Mouse (Mus musculus) megakaryocyte, embryonic 14.5 days (primary cell): ENCODE data around the gene Wdr5. TPM values are rescaled to one million over a fixed set of nuclear protein-coding genes. Genes with fewer than 3 reads are reported as not detected.

Experiments
- H3K27me3 ChIP-seq: replicated peaks from 2 replicates; pipeline ENCODE3; 2012; ENCODE audit warnings: inconsistent platforms
- H3K36me3 ChIP-seq: replicated peaks from 2 replicates; pipeline ENCODE3; 2012; ENCODE audit warnings: low read length, inconsistent platforms, mixed read lengths
- H3K4me1 ChIP-seq: 2 replicates; pipeline ENCODE4 v1.6.1; 2012; ENCODE audit warnings: inconsistent platforms
- H3K4me3 ChIP-seq: replicated peaks from 2 replicates; pipeline ENCODE3; 2012; ENCODE audit warnings: moderate library complexity, mild to moderate bottlenecking, inconsistent platforms
- H3K9me3 ChIP-seq: 2 replicates; pipeline ENCODE4 v1.6.1; 2012; ENCODE audit warnings: inconsistent platforms
- FLI1 ChIP-seq: IDR thresholded peaks from 2 replicates; pipeline ENCODE4 v1.6.1; 2012; ENCODE audit warnings: low read length, inconsistent platforms, mixed read lengths
- GATA1 ChIP-seq: IDR thresholded peaks from 3 replicates; pipeline ENCODE4 v1.6.1; 2012; ENCODE audit warnings: mixed read lengths, low read length, inconsistent platforms, borderline replicate concordance
- polyA plus RNA-seq: library from polyadenylated mRNA; stranded (reverse); fragments of >175 nt; gene quantifications from 2 replicates; pipeline ENCODE4 v1.2.3, GENCODE M21; 2012; ENCODE audit warnings: low replicate concordance; ENCODE audit not compliant: insufficient read depth

The Wdr5 gene
- polyA plus RNA-seq, 1 experiment = 27.6 TPM

DNA sequence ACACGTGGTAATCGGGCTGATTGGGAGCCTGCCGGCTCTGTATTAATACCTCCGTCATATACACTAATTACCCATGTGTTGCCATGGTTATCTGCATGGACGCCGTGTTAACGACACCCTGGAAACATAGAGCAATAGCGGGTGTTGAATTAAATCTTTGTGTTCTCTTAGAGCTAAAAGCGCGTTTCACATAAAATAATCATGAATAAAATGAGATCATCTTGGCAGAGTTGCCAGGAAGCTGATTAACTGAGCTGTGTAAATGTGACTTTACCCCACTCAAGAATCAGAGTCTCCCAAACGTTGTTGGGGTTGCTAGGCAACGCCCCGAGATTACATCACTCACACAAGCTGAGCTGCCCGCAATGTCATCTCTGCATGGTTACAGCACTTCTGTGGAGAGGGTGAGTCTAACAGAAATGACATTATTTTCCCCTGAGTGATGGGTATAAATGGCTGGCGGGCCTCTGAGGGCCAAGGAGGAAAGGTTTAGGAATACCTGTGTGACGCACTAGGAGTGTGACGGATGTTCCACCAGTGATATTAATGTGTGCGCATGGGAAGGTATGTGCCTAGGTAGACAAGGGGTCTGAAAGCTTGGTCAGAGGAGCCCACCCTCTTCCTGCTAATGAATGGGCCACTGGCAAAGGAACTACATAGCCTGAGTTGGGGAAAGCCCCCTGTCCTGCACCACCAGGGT, 58.1 kb downstream of the Wdr5 start:
- Histone ChIP-seq H3K4me1 (peaks cover 8% of the 10 kb centered on the region; the same call in 1 of the 2 replicates), H3K27me3 (peaks cover 50% of the 10 kb centered on the region)

DNA sequence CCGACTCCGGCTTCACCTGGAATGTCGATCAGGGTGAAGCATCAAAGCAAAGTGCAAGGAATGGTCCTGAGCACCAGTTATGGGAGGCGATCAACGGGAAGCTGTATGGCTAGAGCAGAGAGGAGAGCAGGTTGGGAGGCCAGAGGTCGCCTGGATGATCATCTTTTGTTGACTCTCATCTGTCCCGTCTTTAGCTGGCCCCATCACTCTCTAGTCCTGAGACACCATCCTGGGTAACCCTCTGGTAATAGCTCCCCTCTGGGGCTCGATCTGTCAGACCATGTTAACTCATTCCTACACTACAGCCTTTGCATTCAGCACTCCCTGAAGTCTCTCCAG, 58.6 kb downstream of the Wdr5 start:
- no peak overlapping the region for H3K4me3 ChIP-seq
- H3K36me3 ChIP-seq = no peaks in the 10 kb centered on the region
- peaks cover 13% of the 10 kb centered on the region for H3K9me3 ChIP-seq
- H3K27me3 ChIP-seq = peaks cover 47% of the 10 kb centered on the region
- TF ChIP-seq FLI1 (no peak), GATA1 (no peak)
- peaks cover 8% of the 10 kb centered on the region; the same call in 1 of the 2 replicates for H3K4me1 ChIP-seq

More for the DNA sequence above, 58.1 kb downstream of the Wdr5 start:
- TF ChIP-seq FLI1 (no peak), GATA1 (no peak)
- Histone ChIP-seq H3K36me3 (no peaks in the 10 kb centered on the region), H3K9me3 (peaks cover 13% of the 10 kb centered on the region), H3K4me3 (no peak overlapping the region)

DNA sequence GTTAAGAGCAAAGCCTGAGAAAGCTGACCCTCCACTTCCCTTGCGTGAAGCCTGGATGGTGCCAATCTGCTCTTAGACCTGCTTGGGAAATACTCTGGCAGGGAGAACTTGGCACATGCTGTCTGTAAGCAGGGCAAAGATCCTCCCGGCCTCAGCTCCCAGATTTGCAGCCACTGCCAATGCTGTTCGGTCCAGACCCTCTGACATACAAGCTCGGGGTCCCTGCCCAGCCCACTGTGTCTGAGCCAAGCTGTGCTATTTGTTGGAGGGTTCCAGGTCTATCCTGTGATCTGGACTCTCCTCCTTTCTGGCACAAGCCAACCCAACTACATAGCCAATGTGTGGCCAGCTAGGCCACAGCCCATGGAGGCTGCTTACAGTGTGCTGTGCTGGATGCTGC, 61.5 kb downstream of the Wdr5 start:
- Histone ChIP-seq H3K9me3 (peaks cover 17% of the 10 kb centered on the region), H3K27me3 (peaks cover 49% of the 10 kb centered on the region), H3K4me3 (no peak overlapping the region), H3K4me1 (peaks cover 8% of the 10 kb centered on the region; the same call in 1 of the 2 replicates), H3K36me3 (no peaks in the 10 kb centered on the region)
- no peak for TF ChIP-seq GATA1
- no peak for TF ChIP-seq FLI1

DNA sequence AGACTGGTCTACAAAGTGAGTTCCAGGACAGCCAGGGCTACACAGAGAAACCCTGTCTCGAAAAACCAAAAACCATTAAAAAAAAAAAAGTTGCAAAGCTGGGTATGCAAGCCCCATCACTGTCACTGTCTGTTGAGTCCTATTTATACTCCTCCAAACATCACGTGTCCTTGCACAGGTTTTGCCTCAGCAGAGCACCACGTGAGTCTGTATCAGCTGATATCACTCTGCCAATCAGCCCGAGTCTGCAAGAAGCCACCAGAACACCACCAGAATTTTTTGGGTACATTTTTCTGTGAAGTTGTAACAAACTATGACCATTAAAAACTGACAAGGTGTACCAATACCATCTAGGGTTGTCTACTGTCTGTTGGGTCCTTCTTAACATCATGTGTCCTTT, 63.6 kb downstream of the Wdr5 start:
- Histone ChIP-seq H3K27me3 (peaks cover 52% of the 10 kb centered on the region), H3K9me3 (peaks cover 17% of the 10 kb centered on the region), H3K4me3 (no peak overlapping the region), H3K36me3 (no peaks in the 10 kb centered on the region), H3K4me1 (no peaks in the 10 kb centered on the region)
- TF ChIP-seq GATA1 (no peak), FLI1 (no peak)

DNA sequence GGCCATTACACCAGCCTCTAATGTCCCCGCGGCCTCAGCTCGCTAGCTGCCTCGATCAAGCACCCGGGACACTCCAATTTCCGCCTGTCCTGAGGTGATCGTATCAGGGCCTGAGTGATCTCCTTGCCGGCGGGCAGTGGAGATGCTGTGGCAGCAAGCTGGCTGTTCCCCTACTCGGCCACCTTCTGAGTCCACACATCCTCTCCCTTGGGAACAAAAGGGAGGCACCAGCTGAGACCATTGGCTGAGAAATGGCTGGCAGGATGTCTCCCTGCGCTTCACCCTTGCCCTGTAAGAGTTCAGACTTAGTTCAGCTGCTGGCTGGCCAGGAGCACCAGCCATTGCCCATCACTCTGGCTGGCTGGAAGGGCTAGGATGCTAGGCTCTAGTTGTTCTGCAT, 67.2 kb downstream of the Wdr5 start:
- H3K36me3 ChIP-seq = no peaks in the 10 kb centered on the region
- H3K4me3 ChIP-seq = no peak overlapping the region
- peaks cover 19% of the 10 kb centered on the region for H3K9me3 ChIP-seq
- H3K4me1 ChIP-seq = no peaks in the 10 kb centered on the region
- no peak for TF ChIP-seq GATA1
- TF ChIP-seq FLI1 = no peak
- peaks cover 32% of the 10 kb centered on the region for H3K27me3 ChIP-seq

DNA sequence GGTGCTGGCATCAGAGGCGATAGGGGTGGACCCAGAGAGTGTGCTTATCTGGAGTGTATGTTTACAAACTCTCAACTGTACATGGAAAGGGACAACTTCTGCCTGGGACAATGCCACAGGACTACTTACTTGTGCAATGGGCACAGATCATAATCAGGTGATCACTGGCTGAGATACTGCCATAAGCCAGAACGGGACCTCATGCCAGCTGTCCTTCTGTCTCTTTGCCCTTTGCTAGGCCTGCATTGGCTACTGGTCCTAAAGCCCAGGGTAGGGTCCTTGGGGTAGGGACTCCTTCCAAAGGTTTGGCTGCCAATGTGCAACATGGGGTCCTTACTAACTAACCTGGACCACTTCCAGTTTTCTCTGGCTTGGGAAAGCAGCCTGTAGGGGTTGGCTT, 68.1 kb downstream of the Wdr5 start:
- Histone ChIP-seq H3K36me3 (no peaks in the 10 kb centered on the region), H3K4me3 (no peak overlapping the region), H3K9me3 (peaks cover 11% of the 10 kb centered on the region; the same call in 1 of the 2 replicates), H3K27me3 (peaks cover 29% of the 10 kb centered on the region), H3K4me1 (no peaks in the 10 kb centered on the region)
- no peak for TF ChIP-seq FLI1
- TF ChIP-seq GATA1 = no peak

DNA sequence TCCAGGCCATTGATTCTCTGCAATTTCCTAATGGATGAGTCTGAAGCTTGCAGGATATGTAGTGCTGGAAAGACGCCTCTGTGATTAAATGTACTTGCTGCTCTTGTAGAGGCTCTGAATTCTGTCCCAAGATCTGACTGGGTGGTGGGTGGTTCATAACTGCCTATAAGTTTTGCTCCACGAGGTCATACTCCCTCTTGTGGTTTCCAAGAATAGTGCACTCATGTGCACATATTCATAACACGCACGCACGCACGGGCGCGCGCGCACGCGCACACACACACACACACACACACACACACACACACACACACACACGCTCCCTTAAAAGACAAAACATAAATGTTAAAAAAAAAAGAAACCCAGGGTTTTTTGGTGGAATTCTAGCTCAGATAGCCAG, 69.6 kb downstream of the Wdr5 start:
- TF ChIP-seq FLI1 (no peak), GATA1 (no peak)
- H3K9me3 ChIP-seq = peaks cover 8% of the 10 kb centered on the region; the same call in 1 of the 2 replicates
- H3K4me1 ChIP-seq = no peaks in the 10 kb centered on the region
- H3K27me3 ChIP-seq = peaks cover 26% of the 10 kb centered on the region
- H3K36me3 ChIP-seq = no peaks in the 10 kb centered on the region
- no peak overlapping the region for H3K4me3 ChIP-seq

Other genes with a start within 250 kb of the Wdr5 start
- 2.8 and 5.5 TPM in 2 replicates for gene Vav2, start 88.1 kb upstream of the Wdr5 start, polyA plus RNA-seq
- 0.51 TPM in 1 of 2 replicates, not detected in the other for gene Brd3os, start 72.8 kb upstream of the Wdr5 start, polyA plus RNA-seq
- 58.4 and 65.2 TPM in 2 replicates for gene Brd3, start 7.5 kb upstream of the Wdr5 start, polyA plus RNA-seq
- gene Rxra, start 161.3 kb downstream of the Wdr5 start, polyA plus RNA-seq = 0.44 and 7.0 TPM in 2 replicates